Mouse (Mus musculus): ENCODE measurements around the gene Plekhb2. TPM values are rescaled to one million over a fixed set of nuclear protein-coding genes. Genes with fewer than 3 reads are reported as not detected.

Gene Plekhb2
- polyA plus RNA-seq (2014; fragmentation: Nextera tagmentation; extraction: Ambion mirVana): 54.6 and 57.3 TPM in 2 replicates

- peak within 1 kb of the TSS; percentile 56 for H3K4me3 ChIP-seq (ENCODE audit: low read depth, low read length)
- H3K27ac ChIP-seq (ENCODE audit: low read depth, low read length): no peak within 1 kb of the TSS
- WGBS: under 1% methylated on average over 38 of the region's 40 CpGs
- no peaks in the 10 kb centered on the region for H3K27me3 ChIP-seq (ENCODE audit: control insufficient read depth, insufficient read depth, low read length)
- ATAC-seq (ENCODE audit: insufficient read depth, low FRiP score, low TSS enrichment) (peak; percentile 92), DNase-seq (ENCODE audit: low spot score) (peak; percentile 88)
- peak within 1 kb of the TSS; percentile 78 for H3K4me2 ChIP-seq (ENCODE audit: low read depth)
- no peaks in the 10 kb centered on the region for H3K9me3 ChIP-seq (ENCODE audit: control insufficient read depth, low read length)
- peak within 1 kb of the TSS; percentile 69 for H3K9ac ChIP-seq (ENCODE audit: low read length)
- no peaks in the 10 kb centered on the region for H3K4me1 ChIP-seq (ENCODE audit: control insufficient read depth, insufficient read depth, low read length)
- H3K36me3 ChIP-seq (ENCODE audit: control insufficient read depth, insufficient read depth, low read length): no peaks in the 10 kb centered on the region
Observed at GRCm38 (mm10) chr1:34849745-34850342, at the start of gene Plekhb2. Gene Plekhb2, plus strand, starts transcription at chr1:34849976.

DNA sequence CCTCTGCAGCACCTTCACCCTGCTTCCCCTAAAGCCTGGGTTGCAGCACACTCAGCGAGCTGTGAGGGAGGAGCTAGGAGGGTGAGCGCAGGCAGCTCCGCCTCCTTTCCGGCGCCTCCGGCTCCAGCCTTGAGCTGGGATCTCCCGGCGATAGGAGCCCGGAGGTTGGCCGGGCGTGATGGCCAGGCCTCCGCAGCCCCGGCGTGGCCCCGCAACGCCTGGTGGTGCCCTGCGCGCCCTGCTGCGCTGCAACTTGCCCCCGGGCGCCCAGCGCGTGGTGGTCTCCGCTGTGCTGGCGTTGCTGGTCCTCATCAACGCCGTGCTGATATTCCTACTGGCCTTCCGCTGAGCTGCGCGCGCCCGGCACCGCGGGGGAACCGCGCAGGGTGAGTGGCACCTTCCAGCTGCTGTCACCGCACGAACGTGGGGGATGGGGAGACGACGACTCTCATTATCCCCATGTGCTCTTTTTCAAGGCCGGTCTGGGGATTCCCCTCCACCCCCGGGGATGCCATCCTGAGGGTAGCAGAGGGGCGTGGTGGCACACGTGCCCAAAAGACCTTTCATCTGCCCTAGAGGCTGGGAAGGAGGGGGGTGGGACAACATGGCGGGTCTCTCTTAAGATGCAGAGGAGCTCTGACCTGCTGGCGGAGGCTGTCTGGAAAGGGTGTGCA is 48.0 kb upstream of the Plekhb2 start:
- WGBS: under 1% methylated on average over 44 of the region's 47 CpGs
- H3K4me1 ChIP-seq (ENCODE audit: control insufficient read depth, insufficient read depth, low read length): peaks cover 9% of the 10 kb centered on the region
- H3K36me3 ChIP-seq (ENCODE audit: control insufficient read depth, insufficient read depth, low read length): no peaks in the 10 kb centered on the region
- no peaks in the 10 kb centered on the region for H3K9me3 ChIP-seq (ENCODE audit: control insufficient read depth, low read length)
- no peaks in the 10 kb centered on the region for H3K27me3 ChIP-seq (ENCODE audit: control insufficient read depth, insufficient read depth, low read length)
- H3K4me2 ChIP-seq (ENCODE audit: low read depth): peak overlapping the region; percentile 72
- H3K4me3 ChIP-seq (ENCODE audit: low read depth, low read length): peak overlapping the region; percentile 53
- peak overlapping the region; percentile 60 for H3K27ac ChIP-seq (ENCODE audit: low read depth, low read length)
- ATAC-seq (ENCODE audit: insufficient read depth, low FRiP score, low TSS enrichment) (peak; percentile 85), DNase-seq (ENCODE audit: low spot score) (peak; percentile 79)
- H3K9ac ChIP-seq (ENCODE audit: low read length): peak overlapping the region; percentile 72

DNA sequence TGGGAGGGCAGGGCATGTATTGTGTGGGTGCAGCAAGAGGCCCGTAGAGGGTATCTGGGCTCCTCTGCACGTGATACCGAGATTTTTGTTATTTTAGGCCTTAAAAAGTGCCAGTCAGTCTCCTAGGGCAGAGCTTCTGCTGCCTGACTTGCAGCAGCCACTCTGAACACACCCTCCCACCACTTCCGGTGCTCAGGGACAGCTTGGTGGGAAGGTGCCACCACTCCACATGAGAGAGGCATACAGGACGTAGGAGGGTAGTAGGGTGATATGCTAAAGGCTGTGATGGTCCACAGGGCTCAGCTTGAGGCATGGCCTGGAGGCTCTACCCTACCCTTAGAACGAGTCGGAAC is 47.5 kb upstream of the Plekhb2 start:
- H3K9me3 ChIP-seq (ENCODE audit: control insufficient read depth, low read length): no peaks in the 10 kb centered on the region
- H3K9ac ChIP-seq (ENCODE audit: low read length): no peak overlapping the region; the same call in 1 of the 2 replicates
- H3K36me3 ChIP-seq (ENCODE audit: control insufficient read depth, insufficient read depth, low read length): no peaks in the 10 kb centered on the region
- ATAC-seq (ENCODE audit: insufficient read depth, low FRiP score, low TSS enrichment) (no peak), DNase-seq (ENCODE audit: low spot score) (no peak)
- peak overlapping the region; percentile 53 for H3K4me3 ChIP-seq (ENCODE audit: low read depth, low read length)
- H3K4me2 ChIP-seq (ENCODE audit: low read depth): peak overlapping the region; percentile 72
- no peaks in the 10 kb centered on the region for H3K27me3 ChIP-seq (ENCODE audit: control insufficient read depth, insufficient read depth, low read length)
- H3K4me1 ChIP-seq (ENCODE audit: control insufficient read depth, insufficient read depth, low read length): peaks cover 13% of the 10 kb centered on the region
- 36% methylated on average over 7 of the region's 7 CpGs for WGBS
- no peak overlapping the region for H3K27ac ChIP-seq (ENCODE audit: low read depth, low read length)

- Histone ChIP-seq H3K4me2 (ENCODE audit: low read depth) (no peak overlapping the region), H3K4me1 (ENCODE audit: control insufficient read depth, insufficient read depth, low read length) (peaks cover 13% of the 10 kb centered on the region), H3K4me3 (ENCODE audit: low read depth, low read length) (no peak overlapping the region), H3K9ac (ENCODE audit: low read length) (no peak overlapping the region), H3K36me3 (ENCODE audit: control insufficient read depth, insufficient read depth, low read length) (no peaks in the 10 kb centered on the region; the same call in 1 of the 2 replicates), H3K27me3 (ENCODE audit: control insufficient read depth, insufficient read depth, low read length) (no peaks in the 10 kb centered on the region), H3K9me3 (ENCODE audit: control insufficient read depth, low read length) (no peaks in the 10 kb centered on the region), H3K27ac (ENCODE audit: low read depth, low read length) (no peak overlapping the region)
- ATAC-seq (ENCODE audit: insufficient read depth, low FRiP score, low TSS enrichment) (no peak), DNase-seq (ENCODE audit: low spot score) (no peak)
- 85% methylated on average over 7 of the region's 7 CpGs for WGBS
Observed at GRCm38 (mm10) chr1:34804863-34805262, 44.9 kb upstream of the Plekhb2 start.

DNA sequence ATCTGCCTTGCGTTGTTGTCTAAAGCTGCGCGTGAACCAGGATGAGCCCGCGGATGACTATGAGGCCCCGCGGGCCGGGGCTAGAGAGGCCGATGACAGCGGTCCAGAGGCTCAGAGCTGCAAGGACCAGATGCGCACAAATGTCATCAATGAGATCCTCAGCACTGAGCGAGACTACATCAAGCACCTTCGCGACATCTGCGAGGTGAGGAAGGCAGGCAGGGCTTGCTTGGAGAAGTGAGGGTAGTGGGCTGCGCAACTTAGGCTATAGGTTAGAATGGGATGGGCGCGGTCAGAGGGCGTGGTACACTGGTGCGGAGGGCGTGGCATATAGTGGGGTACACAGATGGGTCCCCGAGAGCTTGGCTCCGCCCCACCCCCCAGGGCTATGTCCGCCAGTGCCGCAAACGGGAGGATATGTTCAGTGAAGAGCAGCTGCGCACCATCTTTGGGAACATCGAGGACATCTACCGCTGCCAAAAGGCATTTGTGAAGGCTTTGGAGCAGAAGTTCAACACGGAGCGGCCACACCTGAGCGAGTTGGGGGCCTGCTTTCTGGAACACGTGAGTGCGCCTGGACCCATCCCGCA is 43.8 kb upstream of the Plekhb2 start:
- H3K27ac ChIP-seq (ENCODE audit: low read depth, low read length): no peak overlapping the region
- no peak overlapping the region for H3K9ac ChIP-seq (ENCODE audit: low read length)
- ATAC-seq (ENCODE audit: insufficient read depth, low FRiP score, low TSS enrichment) (no peak), DNase-seq (ENCODE audit: low spot score) (no peak)
- H3K9me3 ChIP-seq (ENCODE audit: control insufficient read depth, low read length): no peaks in the 10 kb centered on the region
- H3K4me3 ChIP-seq (ENCODE audit: low read depth, low read length): no peak overlapping the region
- no peaks in the 10 kb centered on the region for H3K27me3 ChIP-seq (ENCODE audit: control insufficient read depth, insufficient read depth, low read length)
- WGBS: 16% methylated on average over 35 of the region's 35 CpGs
- H3K4me2 ChIP-seq (ENCODE audit: low read depth): no peak overlapping the region
- H3K4me1 ChIP-seq (ENCODE audit: control insufficient read depth, insufficient read depth, low read length): peaks cover 13% of the 10 kb centered on the region
- no peaks in the 10 kb centered on the region; the same call in 1 of the 2 replicates for H3K36me3 ChIP-seq (ENCODE audit: control insufficient read depth, insufficient read depth, low read length)

GRCm38 (mm10) chr1:34808445-34808844 is 41.3 kb upstream of the Plekhb2 start:
- no peaks in the 10 kb centered on the region; the same call in 1 of the 2 replicates for H3K36me3 ChIP-seq (ENCODE audit: control insufficient read depth, insufficient read depth, low read length)

GRCm38 (mm10) chr1:34810293-34810692 is 39.5 kb upstream of the Plekhb2 start:
- Histone ChIP-seq H3K4me1 (ENCODE audit: control insufficient read depth, insufficient read depth, low read length) (peaks cover 8% of the 10 kb centered on the region), H3K9ac (ENCODE audit: low read length) (no peak overlapping the region), H3K4me3 (ENCODE audit: low read depth, low read length) (no peak overlapping the region), H3K27ac (ENCODE audit: low read depth, low read length) (no peak overlapping the region), H3K4me2 (ENCODE audit: low read depth) (no peak overlapping the region), H3K36me3 (ENCODE audit: control insufficient read depth, insufficient read depth, low read length) (no peaks in the 10 kb centered on the region; the same call in 1 of the 2 replicates), H3K27me3 (ENCODE audit: control insufficient read depth, insufficient read depth, low read length) (no peaks in the 10 kb centered on the region), H3K9me3 (ENCODE audit: control insufficient read depth, low read length) (no peaks in the 10 kb centered on the region)
- no peak for DNase-seq (ENCODE audit: low spot score)
- no peak for ATAC-seq (ENCODE audit: insufficient read depth, low FRiP score, low TSS enrichment)
- 99% methylated on average over 11 of the region's 11 CpGs for WGBS

More at GRCm38 (mm10) chr1:34808445-34808844, 41.3 kb upstream of the Plekhb2 start:
- H3K4me2 ChIP-seq (ENCODE audit: low read depth): no peak overlapping the region
- no peak overlapping the region for H3K9ac ChIP-seq (ENCODE audit: low read length)
- no peaks in the 10 kb centered on the region for H3K27me3 ChIP-seq (ENCODE audit: control insufficient read depth, insufficient read depth, low read length)
- no peaks in the 10 kb centered on the region for H3K9me3 ChIP-seq (ENCODE audit: control insufficient read depth, low read length)
- H3K4me1 ChIP-seq (ENCODE audit: control insufficient read depth, insufficient read depth, low read length): peaks cover 8% of the 10 kb centered on the region
- 95% methylated on average over 8 of the region's 8 CpGs for WGBS
- no peak overlapping the region for H3K4me3 ChIP-seq (ENCODE audit: low read depth, low read length)
- DNase-seq (ENCODE audit: low spot score) (no peak), ATAC-seq (ENCODE audit: insufficient read depth, low FRiP score, low TSS enrichment) (no peak)
- H3K27ac ChIP-seq (ENCODE audit: low read depth, low read length): no peak overlapping the region

GRCm38 (mm10) chr1:34811035-34811434 is 38.7 kb upstream of the Plekhb2 start:
- H3K36me3 ChIP-seq (ENCODE audit: control insufficient read depth, insufficient read depth, low read length): no peaks in the 10 kb centered on the region; the same call in none of the 2 replicates
- no peak overlapping the region for H3K4me2 ChIP-seq (ENCODE audit: low read depth)
- no peak for ATAC-seq (ENCODE audit: insufficient read depth, low FRiP score, low TSS enrichment)
- DNase-seq (ENCODE audit: low spot score): no peak
- no peaks in the 10 kb centered on the region for H3K9me3 ChIP-seq (ENCODE audit: control insufficient read depth, low read length)
- peaks cover 8% of the 10 kb centered on the region for H3K4me1 ChIP-seq (ENCODE audit: control insufficient read depth, insufficient read depth, low read length)
- H3K27me3 ChIP-seq (ENCODE audit: control insufficient read depth, insufficient read depth, low read length): no peaks in the 10 kb centered on the region
- no peak overlapping the region for H3K9ac ChIP-seq (ENCODE audit: low read length)
- H3K4me3 ChIP-seq (ENCODE audit: low read depth, low read length): no peak overlapping the region
- H3K27ac ChIP-seq (ENCODE audit: low read depth, low read length): no peak overlapping the region
- WGBS: 90% methylated on average over 6 of the region's 6 CpGs
